Mouse (Mus musculus) forebrain, embryonic 14.5 days (tissue): ENCODE measurements around the gene Trip6. TPM values are rescaled to one million over a fixed set of nuclear protein-coding genes. Genes with fewer than 3 reads are reported as not detected.

Experiments used
- ATAC-seq: fragments of 200-750 bp; cut with Nextera tagmentation; 2 replicates; pipeline ENCODE4 v1.8.0; 2017; ENCODE audit warnings: mild to moderate bottlenecking, moderate library complexity
- DNase-seq: peaks from one replicate; pipeline ENCODE4 v3.0.0-alpha.2; 2015; ENCODE audit warnings: low spot score
- H3K27ac ChIP-seq: fragments of 300-500 bp; sonication (generic); 2 replicates; pipeline ENCODE4 v1.5.1; 2014; ENCODE audit warnings: low read depth, mild to moderate bottlenecking, control low read depth, low read length, moderate library complexity
- H3K27me3 ChIP-seq: fragments of 300-500 bp; sonication (generic); replicated peaks from 2 replicates; pipeline ENCODE4 v1.6.1; 2014; ENCODE audit warnings: low read length, control low read depth, mixed read lengths; ENCODE audit not compliant: control insufficient read depth, insufficient read depth
- H3K36me3 ChIP-seq: fragments of 300-500 bp; sonication (generic); 2 replicates; pipeline ENCODE4 v1.6.1; 2014; ENCODE audit warnings: low read length, control low read depth; ENCODE audit not compliant: control insufficient read depth, insufficient read depth
- H3K4me1 ChIP-seq: fragments of 300-500 bp; sonication (generic); 2 replicates; pipeline ENCODE4 v1.6.1; 2014; ENCODE audit warnings: antibody characterized with exemption, low read length, control low read depth; ENCODE audit not compliant: control insufficient read depth, insufficient read depth
- H3K4me2 ChIP-seq: fragments of 300-500 bp; sonication (generic); 2 replicates; pipeline ENCODE4 v1.6.1; 2014; ENCODE audit warnings: mild to moderate bottlenecking, control low read depth, low read length
- H3K4me3 ChIP-seq: fragments of 300-500 bp; sonication (generic); 2 replicates; pipeline ENCODE4 v1.5.1; 2014; ENCODE audit warnings: low read depth, low read length, control low read depth
- H3K9ac ChIP-seq: fragments of 300-500 bp; sonication (generic); 2 replicates; pipeline ENCODE4 v1.6.1; 2014; ENCODE audit warnings: mild to moderate bottlenecking, low read length, control low read depth, moderate library complexity
- H3K9me3 ChIP-seq: fragments of 300-500 bp; sonication (generic); replicated peaks from 2 replicates; pipeline ENCODE4 v1.6.1; 2016; ENCODE audit warnings: low read length, control low read depth, mixed read lengths; ENCODE audit not compliant: control insufficient read depth
- WGBS: fragments of 180-500 bp; shearing (Covaris S2); extraction: QIAGEN DNeasy Blood & Tissue Kit; methylation state at CpG from one replicate; pipeline ENCODE4 v1.1.7; 2014; 5-methylcytosine and 5-hydroxymethylcytosine counted together
- polyA plus RNA-seq: library from polyadenylated mRNA; unstranded; fragments of >200 nt; fragmentation: Nextera tagmentation; extraction: Ambion mirVana; gene quantifications from 2 replicates; pipeline ENCODE4 v1.2.1, GENCODE M21; 2014

The Trip6 gene
- polyA plus RNA-seq, 1 experiment from 2014 or later = 18.4 TPM

- Histone ChIP-seq H3K4me3 (peak overlapping the region; percentile 67), H3K27ac (peak overlapping the region; percentile 92; the same call in 1 of the 2 replicates), H3K4me2 (peak overlapping the region; percentile 65), H3K27me3 (no peaks in the 10 kb centered on the region), H3K4me1 (peaks cover 28% of the 10 kb centered on the region), H3K9me3 (no peaks in the 10 kb centered on the region), H3K36me3 (peaks cover 33% of the 10 kb centered on the region), H3K9ac (peak overlapping the region; percentile 86)
- ATAC-seq = no peak
- no peak for DNase-seq
- WGBS = 90% methylated on average over 4 of the region's 4 CpGs
Observed at GRCm38 (mm10) chr5:137308356-137308755, 5.8 kb downstream of the Trip6 start.

GRCm38 (mm10) chr5:137307071-137307912 lies 6.9 kb downstream of the Trip6 start, which contains the start of gene Srrt:
Srrt (minus strand) TSS chr5:137307674.
- H3K4me2 ChIP-seq = peak within 1 kb of the TSS; percentile 77
- H3K36me3 ChIP-seq = peaks cover 43% of the 10 kb centered on the region
- H3K9me3 ChIP-seq = no peaks in the 10 kb centered on the region
- peaks cover 28% of the 10 kb centered on the region for H3K4me1 ChIP-seq
- 1% methylated on average over 59 of the region's 72 CpGs for WGBS
- peak within 1 kb of the TSS; percentile 67 for H3K4me3 ChIP-seq
- peak within 1 kb of the TSS; percentile 92 for H3K27ac ChIP-seq
- ATAC-seq = peak; percentile 92
- H3K27me3 ChIP-seq = no peaks in the 10 kb centered on the region
- peak; percentile 99 for DNase-seq
- peak within 1 kb of the TSS; percentile 86 for H3K9ac ChIP-seq

DNA sequence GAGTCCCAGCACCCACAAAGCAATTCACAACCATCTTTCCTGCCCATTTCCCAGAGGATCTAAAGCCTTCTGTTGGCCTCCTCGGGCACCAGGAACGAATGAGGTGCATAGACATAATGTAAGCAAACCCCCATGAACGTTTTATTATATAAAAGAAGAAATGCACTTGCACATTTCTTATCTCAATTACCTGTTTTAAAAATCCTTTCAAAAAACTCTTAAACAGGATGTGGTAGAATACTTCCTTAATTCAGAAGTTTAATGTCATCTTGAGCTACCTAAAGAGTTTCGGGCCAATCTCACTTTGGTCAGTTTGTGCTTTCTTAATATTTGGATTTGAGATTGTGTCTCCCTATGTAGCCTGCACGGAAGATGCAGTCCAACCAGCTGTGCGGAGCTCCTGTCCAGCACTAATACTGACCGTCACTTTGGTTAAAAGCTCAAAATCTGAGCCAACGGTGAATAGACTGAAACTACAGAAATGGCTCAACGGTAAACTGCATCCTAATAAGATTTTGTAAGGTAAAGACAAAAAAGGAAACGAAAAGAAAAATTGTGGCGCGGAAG lies 7.7 kb downstream of the Trip6 start:
- DNase-seq = no peak
- Histone ChIP-seq H3K9me3 (no peaks in the 10 kb centered on the region), H3K36me3 (peaks cover 51% of the 10 kb centered on the region), H3K4me2 (peak overlapping the region; percentile 77), H3K9ac (peak overlapping the region; percentile 86), H3K4me3 (peak overlapping the region; percentile 67), H3K27me3 (no peaks in the 10 kb centered on the region), H3K4me1 (peaks cover 28% of the 10 kb centered on the region), H3K27ac (peak overlapping the region; percentile 92)
- 15% methylated on average over 12 of the region's 12 CpGs for WGBS
- ATAC-seq = no peak

DNA sequence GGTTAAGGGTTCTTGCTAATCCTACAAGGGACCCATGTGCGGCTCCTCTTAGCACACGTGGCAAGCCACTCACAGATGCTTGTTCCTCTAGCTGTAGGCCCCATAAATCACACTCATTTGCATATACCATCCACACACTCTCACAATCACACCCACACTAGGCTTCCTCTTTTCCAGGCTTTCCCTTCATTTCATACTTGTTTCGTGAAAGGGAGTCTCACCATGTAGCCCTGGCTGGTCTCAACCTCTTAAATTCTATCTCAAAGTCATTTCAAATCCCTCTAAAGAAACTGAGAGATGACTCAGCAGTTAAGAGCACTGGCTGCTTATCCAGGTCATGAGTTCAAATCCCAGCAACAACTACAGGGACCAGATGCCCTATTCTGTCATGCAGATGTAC lies 8.4 kb downstream of the Trip6 start:
- Histone ChIP-seq H3K36me3 (peaks cover 58% of the 10 kb centered on the region), H3K9ac (peak overlapping the region; percentile 86; the same call in 1 of the 2 replicates), H3K27me3 (no peaks in the 10 kb centered on the region), H3K4me2 (peak overlapping the region; percentile 77), H3K9me3 (no peaks in the 10 kb centered on the region), H3K4me3 (peak overlapping the region; percentile 67), H3K4me1 (peaks cover 28% of the 10 kb centered on the region), H3K27ac (no peak overlapping the region)
- DNase-seq (no peak), ATAC-seq (no peak)
- WGBS = 69% methylated on average over 3 of the region's 3 CpGs

GRCm38 (mm10) chr5:137304816-137305215 lies 9.4 kb downstream of the Trip6 start:
- H3K36me3 ChIP-seq = peaks cover 59% of the 10 kb centered on the region
- DNase-seq (no peak), ATAC-seq (no peak)
- no peak overlapping the region for H3K27ac ChIP-seq
- peaks cover 28% of the 10 kb centered on the region for H3K4me1 ChIP-seq
- H3K9me3 ChIP-seq = no peaks in the 10 kb centered on the region
- peak overlapping the region; percentile 77 for H3K4me2 ChIP-seq
- 74% methylated on average over 4 of the region's 4 CpGs for WGBS
- H3K27me3 ChIP-seq = no peaks in the 10 kb centered on the region
- H3K4me3 ChIP-seq = no peak overlapping the region
- H3K9ac ChIP-seq = peak overlapping the region; percentile 86

GRCm38 (mm10) chr5:137304165-137304564 lies 10.0 kb downstream of the Trip6 start:
- H3K4me3 ChIP-seq = no peak overlapping the region
- H3K9ac ChIP-seq = peak overlapping the region; percentile 86; the same call in 1 of the 2 replicates
- no peak for ATAC-seq
- no peak for DNase-seq
- H3K9me3 ChIP-seq = no peaks in the 10 kb centered on the region
- H3K4me1 ChIP-seq = peaks cover 28% of the 10 kb centered on the region
- no peak overlapping the region for H3K27ac ChIP-seq
- no peaks in the 10 kb centered on the region for H3K27me3 ChIP-seq
- H3K4me2 ChIP-seq = no peak overlapping the region
- peaks cover 62% of the 10 kb centered on the region for H3K36me3 ChIP-seq
- 90% methylated on average over 3 of the region's 3 CpGs for WGBS

GRCm38 (mm10) chr5:137303609-137304008 lies 10.6 kb downstream of the Trip6 start:
- no peak overlapping the region for H3K27ac ChIP-seq
- H3K4me3 ChIP-seq = no peak overlapping the region
- no peak for DNase-seq
- ATAC-seq = no peak
- peaks cover 28% of the 10 kb centered on the region for H3K4me1 ChIP-seq
- H3K27me3 ChIP-seq = no peaks in the 10 kb centered on the region
- H3K9ac ChIP-seq = no peak overlapping the region
- H3K9me3 ChIP-seq = no peaks in the 10 kb centered on the region
- H3K36me3 ChIP-seq = peaks cover 65% of the 10 kb centered on the region
- 91% methylated on average over 4 of the region's 4 CpGs for WGBS
- no peak overlapping the region for H3K4me2 ChIP-seq

DNA sequence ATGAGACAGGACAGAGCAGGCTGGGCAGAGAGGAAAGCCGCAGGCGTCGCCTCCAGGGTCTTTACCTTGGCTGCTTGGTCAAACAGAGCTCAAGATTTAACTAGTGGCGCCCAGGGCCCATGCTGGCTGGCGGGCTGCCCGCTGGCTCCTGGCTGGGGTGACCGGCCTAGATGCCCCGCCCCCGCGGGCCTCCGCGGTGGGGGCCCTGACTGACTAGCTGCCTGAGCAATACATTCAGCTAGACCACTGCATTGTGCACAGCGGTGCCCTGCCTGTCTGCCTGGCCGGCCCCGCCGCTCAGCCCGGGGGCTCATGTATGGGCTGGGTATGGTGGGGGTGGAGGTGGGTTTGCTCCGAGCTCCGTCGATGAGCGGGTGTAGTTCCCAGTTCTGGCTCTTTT lies 13.0 kb downstream of the Trip6 start:
- no peaks in the 10 kb centered on the region for H3K9me3 ChIP-seq
- DNase-seq = peak; percentile 36
- H3K9ac ChIP-seq = no peak overlapping the region
- H3K4me2 ChIP-seq = no peak overlapping the region
- no peak overlapping the region for H3K27ac ChIP-seq
- peaks cover 22% of the 10 kb centered on the region for H3K4me1 ChIP-seq
- H3K36me3 ChIP-seq = peaks cover 89% of the 10 kb centered on the region
- H3K4me3 ChIP-seq = no peak overlapping the region
- peak; percentile 33; the same call in 1 of the 2 replicates for ATAC-seq
- WGBS = 60% methylated on average over 20 of the region's 21 CpGs
- H3K27me3 ChIP-seq = no peaks in the 10 kb centered on the region

GRCm38 (mm10) chr5:137299240-137299639 lies 15.0 kb downstream of the Trip6 start:
- DNase-seq (no peak), ATAC-seq (no peak)
- Histone ChIP-seq H3K4me2 (no peak overlapping the region), H3K4me1 (peaks cover 8% of the 10 kb centered on the region), H3K4me3 (no peak overlapping the region), H3K27me3 (no peaks in the 10 kb centered on the region), H3K36me3 (peaks cover 96% of the 10 kb centered on the region), H3K9ac (no peak overlapping the region), H3K27ac (no peak overlapping the region), H3K9me3 (no peaks in the 10 kb centered on the region)
- WGBS = 89% methylated on average over 7 of the region's 7 CpGs
